Mouse (Mus musculus) midbrain, embryonic 13.5 days (tissue): ENCODE measurements around the gene Fbf1. TPM values are rescaled to one million over a fixed set of nuclear protein-coding genes. Genes with fewer than 3 reads are reported as not detected.
A peak's percentile ranks its signal among the peaks of the same experiment; 100 is the strongest.

Experiments used
- ATAC-seq: fragments of 200-750 bp; cut with Nextera tagmentation; 2 replicates; pipeline ENCODE4 v1.8.0; 2017; ENCODE audit warnings: mild to moderate bottlenecking, moderate TSS enrichment, moderate library complexity
- H3K27ac ChIP-seq: fragments of 300-500 bp; sonication (generic); 2 replicates; pipeline ENCODE4 v1.5.1; 2015; ENCODE audit warnings: inconsistent platforms, mild to moderate bottlenecking, moderate library complexity
- H3K27me3 ChIP-seq: fragments of 300-500 bp; sonication (generic); 2 replicates; pipeline ENCODE4 v1.6.1; 2015; ENCODE audit warnings: mild to moderate bottlenecking, inconsistent platforms
- H3K36me3 ChIP-seq: fragments of 300-500 bp; sonication (generic); 2 replicates; pipeline ENCODE4 v1.6.1; 2015; ENCODE audit warnings: mild to moderate bottlenecking, inconsistent platforms
- H3K4me1 ChIP-seq: fragments of 300-500 bp; sonication (generic); replicated peaks from 2 replicates; pipeline ENCODE4 v1.6.1; 2015; ENCODE audit warnings: inconsistent platforms
- H3K4me2 ChIP-seq: fragments of 300-500 bp; sonication (generic); replicated peaks from 2 replicates; pipeline ENCODE4 v1.6.1; 2015; ENCODE audit warnings: moderate library complexity, mild to moderate bottlenecking, inconsistent platforms
- H3K4me3 ChIP-seq: fragments of 300-500 bp; sonication (generic); replicated peaks from 2 replicates; pipeline ENCODE4 v1.5.1; 2015; ENCODE audit warnings: mild to moderate bottlenecking, inconsistent platforms
- H3K9ac ChIP-seq: fragments of 300-500 bp; sonication (generic); replicated peaks from 2 replicates; pipeline ENCODE4 v1.6.1; 2015; ENCODE audit warnings: mild to moderate bottlenecking, inconsistent platforms
- H3K9me3 ChIP-seq: fragments of 300-500 bp; sonication (generic); 2 replicates; pipeline ENCODE4 v1.6.1; 2016; ENCODE audit warnings: mild to moderate bottlenecking, inconsistent platforms
- WGBS: fragments of 180-500 bp; shearing (Covaris S2); methylation state at CpG from one replicate; pipeline ENCODE4 v1.1.7; 2015; 5-methylcytosine and 5-hydroxymethylcytosine counted together
- polyA plus RNA-seq: library from polyadenylated mRNA; unstranded; fragments of >200 nt; fragmentation: Nextera tagmentation; extraction: Ambion mirVana; gene quantifications from 2 replicates; pipeline ENCODE4 v1.2.1, GENCODE M21; 2015

Fbf1 gene
- polyA plus RNA-seq, 1 experiment from 2014 or later: 76.5 TPM

DNA sequence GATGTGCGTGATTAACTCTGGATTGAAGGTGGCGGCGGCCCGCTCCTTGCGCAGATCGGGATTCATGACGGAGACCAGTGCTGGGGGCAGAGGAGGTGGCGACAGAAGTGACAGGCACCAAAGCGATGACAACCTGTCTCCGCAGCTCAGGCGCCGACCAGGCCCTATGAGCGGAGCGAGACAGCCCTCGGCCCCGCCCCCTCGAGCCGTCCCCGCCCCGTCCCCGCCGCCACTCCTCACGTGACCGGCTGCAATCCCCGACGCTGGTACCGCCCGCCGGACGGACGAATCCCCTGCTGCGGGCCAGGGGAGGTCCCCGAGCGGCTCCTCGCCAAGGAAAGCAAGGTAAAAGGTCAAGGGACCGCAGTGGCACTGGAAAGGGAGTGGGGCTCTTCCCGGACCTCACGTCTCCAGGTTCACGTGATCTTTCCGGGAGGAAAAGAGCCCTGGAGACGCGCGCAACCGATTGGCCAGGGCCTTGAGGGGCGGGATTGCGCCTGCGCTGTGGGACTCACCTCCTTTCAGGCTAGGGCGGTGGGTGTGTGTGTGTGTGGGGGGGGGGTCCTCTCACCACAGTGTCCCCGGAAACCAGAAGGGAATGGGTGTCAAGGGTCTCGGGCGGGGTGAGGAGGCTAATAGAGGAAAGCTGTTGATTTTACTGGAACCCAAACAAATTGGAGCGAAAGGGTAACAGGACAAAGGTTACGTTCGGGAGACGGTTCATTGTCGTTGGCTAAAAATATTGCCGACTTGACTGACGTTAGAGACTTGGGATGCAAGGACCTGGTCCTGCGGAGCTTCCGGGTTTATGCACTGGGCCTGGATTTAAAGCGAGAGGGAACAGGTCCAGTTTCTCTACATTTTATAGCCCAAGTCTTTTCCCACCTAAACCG is 30.9 kb upstream of the Fbf1 start, which contains the start of the genes Ten1 and Acox1:
Ten1 (plus strand) TSS at position 217 of the 893 bp plus-strand sequence.
Acox1 (minus strand) TSS at position 407 of the 893 bp plus-strand sequence.
- Histone ChIP-seq H3K9me3 (no peaks in the 10 kb centered on the region), H3K9ac (peak within 1 kb of the TSS; percentile 87), H3K27ac (peak within 1 kb of the TSS; percentile 98), H3K27me3 (no peaks in the 10 kb centered on the region), H3K4me2 (peak within 1 kb of the TSS; percentile 73), H3K4me3 (peak within 1 kb of the TSS; percentile 76), H3K4me1 (peaks cover 29% of the 10 kb centered on the region), H3K36me3 (peaks cover 22% of the 10 kb centered on the region)
- ATAC-seq: peak; percentile 99
- under 1% methylated on average over 62 of the region's 62 CpGs for WGBS

DNA sequence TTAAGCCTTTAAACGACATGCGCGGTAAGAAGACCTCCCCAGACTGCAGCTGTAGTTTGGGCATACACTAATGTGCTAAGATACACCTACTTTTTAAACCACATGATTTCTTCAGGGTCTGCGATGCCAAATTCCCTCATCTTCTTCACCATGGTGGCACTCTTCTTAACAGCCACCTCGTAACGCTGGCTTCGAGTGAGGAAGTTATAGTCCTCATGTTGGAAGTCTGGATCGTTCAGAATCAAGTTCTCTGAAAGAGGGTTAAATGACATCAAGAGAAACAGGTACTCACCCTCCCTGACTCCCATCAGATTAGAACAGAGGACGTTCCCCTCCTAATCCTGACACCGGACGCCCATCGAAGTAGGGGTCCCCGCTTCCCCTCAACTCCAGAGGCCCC is 30.2 kb upstream of the Fbf1 start:
- H3K27ac ChIP-seq: peak overlapping the region; percentile 98
- H3K4me3 ChIP-seq: peak overlapping the region; percentile 76
- peak overlapping the region; percentile 73 for H3K4me2 ChIP-seq
- H3K27me3 ChIP-seq: no peaks in the 10 kb centered on the region
- WGBS: 27% methylated on average over 13 of the region's 13 CpGs
- no peak for ATAC-seq
- H3K4me1 ChIP-seq: peaks cover 29% of the 10 kb centered on the region
- no peaks in the 10 kb centered on the region for H3K9me3 ChIP-seq
- peaks cover 22% of the 10 kb centered on the region for H3K36me3 ChIP-seq
- H3K9ac ChIP-seq: peak overlapping the region; percentile 87

DNA sequence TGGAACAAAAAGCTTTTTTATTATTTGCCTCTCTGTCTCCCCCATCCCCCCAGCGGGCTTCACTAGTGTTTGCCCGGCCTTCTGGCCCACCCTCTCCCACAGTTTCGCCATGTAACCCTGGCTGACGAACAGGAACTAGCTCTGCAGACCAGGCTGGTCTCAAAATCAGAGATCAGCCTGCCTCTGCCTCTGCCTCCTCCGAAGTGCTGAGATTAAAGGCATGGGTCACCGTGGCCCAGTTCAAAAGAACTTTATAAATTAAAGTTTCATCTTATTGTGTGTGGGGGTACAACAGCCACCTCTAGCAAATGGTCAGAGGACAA is 29.6 kb upstream of the Fbf1 start:
- peaks cover 29% of the 10 kb centered on the region for H3K4me1 ChIP-seq
- peak overlapping the region; percentile 76 for H3K4me3 ChIP-seq
- H3K4me2 ChIP-seq: peak overlapping the region; percentile 73
- peak overlapping the region; percentile 10; the same call in 1 of the 2 replicates for H3K9ac ChIP-seq
- H3K9me3 ChIP-seq: no peaks in the 10 kb centered on the region
- H3K36me3 ChIP-seq: peaks cover 22% of the 10 kb centered on the region
- no peak overlapping the region for H3K27ac ChIP-seq
- no peak for ATAC-seq
- H3K27me3 ChIP-seq: no peaks in the 10 kb centered on the region
- 92% methylated on average over 6 of the region's 6 CpGs for WGBS

DNA sequence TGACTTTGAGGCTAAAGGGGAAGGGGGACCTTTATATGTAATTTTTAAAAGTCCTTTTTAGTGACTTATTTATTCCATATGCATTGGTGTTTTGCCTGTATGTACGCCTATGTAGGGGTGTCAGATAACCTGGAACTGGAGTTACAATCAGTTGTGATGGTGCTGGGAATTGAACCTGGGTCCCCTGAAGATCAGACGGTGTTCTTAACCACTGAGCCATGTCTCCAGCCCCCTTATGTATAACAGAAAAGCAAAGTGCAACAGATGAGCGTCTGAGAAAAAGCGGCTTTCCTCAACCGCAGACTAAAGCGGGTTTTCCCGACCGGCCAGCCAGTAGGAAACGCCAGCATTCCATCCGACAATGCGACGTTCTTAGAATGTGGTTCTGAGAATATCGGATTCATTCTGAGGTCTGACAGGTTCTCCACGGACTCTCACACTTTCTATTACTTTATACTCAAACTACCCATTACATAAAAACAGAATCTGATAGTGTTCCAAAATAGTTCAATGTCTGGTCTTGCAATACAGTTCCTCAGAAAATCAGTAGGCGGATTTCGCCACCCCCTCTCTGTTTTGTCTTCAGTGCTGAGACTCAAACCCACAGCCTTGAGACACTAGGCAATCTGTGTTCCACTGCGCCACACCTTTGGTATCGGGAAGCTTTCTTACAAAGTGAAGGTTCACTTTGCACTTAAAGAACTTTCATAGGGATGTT is 29.1 kb upstream of the Fbf1 start:
- no peaks in the 10 kb centered on the region for H3K9me3 ChIP-seq
- WGBS: 94% methylated on average over 18 of the region's 18 CpGs
- H3K27ac ChIP-seq: no peak overlapping the region
- H3K4me3 ChIP-seq: peak overlapping the region; percentile 76
- peaks cover 29% of the 10 kb centered on the region for H3K4me1 ChIP-seq
- no peak for ATAC-seq
- no peaks in the 10 kb centered on the region for H3K27me3 ChIP-seq
- H3K4me2 ChIP-seq: peak overlapping the region; percentile 73
- peaks cover 18% of the 10 kb centered on the region for H3K36me3 ChIP-seq
- H3K9ac ChIP-seq: no peak overlapping the region

DNA sequence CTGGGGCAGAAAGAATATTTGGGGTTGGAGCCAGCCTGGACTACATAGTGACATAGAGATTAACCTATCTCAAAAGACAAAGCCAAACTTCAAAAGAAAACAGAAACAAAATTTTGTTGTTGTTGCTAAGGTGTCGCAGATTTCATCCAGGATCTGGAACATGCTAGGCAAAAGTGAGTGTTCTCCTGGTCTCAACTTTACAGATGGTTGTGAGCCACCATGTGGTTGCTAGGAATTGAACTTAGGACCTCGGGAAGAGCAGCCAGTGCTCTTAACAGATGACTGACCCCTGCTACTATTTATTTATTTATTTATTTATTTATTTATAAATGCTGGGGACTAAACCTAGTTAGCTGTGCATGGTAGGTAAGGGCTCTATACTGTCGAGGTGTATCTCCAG is 28.4 kb upstream of the Fbf1 start:
- no peak overlapping the region for H3K4me2 ChIP-seq
- H3K27me3 ChIP-seq: no peaks in the 10 kb centered on the region
- no peak overlapping the region for H3K9ac ChIP-seq
- H3K27ac ChIP-seq: no peak overlapping the region
- no peak for ATAC-seq
- no peak overlapping the region for H3K4me3 ChIP-seq
- H3K36me3 ChIP-seq: peaks cover 24% of the 10 kb centered on the region
- H3K4me1 ChIP-seq: peaks cover 29% of the 10 kb centered on the region
- H3K9me3 ChIP-seq: no peaks in the 10 kb centered on the region
- WGBS: 90% methylated on average over 3 of the region's 3 CpGs

DNA sequence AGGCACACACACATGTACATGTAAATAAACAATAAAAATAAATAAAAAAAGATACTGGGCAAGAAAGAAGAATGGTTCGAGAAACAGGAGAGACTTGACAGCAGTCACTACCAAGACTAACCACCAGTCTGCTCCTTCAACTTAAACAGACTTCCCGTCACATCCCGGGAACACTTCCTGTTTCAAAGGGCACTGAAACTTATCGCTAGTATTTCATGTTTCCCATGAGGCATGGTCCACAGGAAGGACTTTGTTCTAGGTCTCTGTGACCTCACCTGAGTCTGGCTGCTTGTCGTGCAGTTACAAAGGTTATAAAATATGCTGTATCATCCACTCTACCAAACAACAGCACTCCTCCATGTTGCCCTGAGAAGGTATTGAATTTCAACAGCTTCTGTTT is 27.3 kb upstream of the Fbf1 start:
- Histone ChIP-seq H3K4me3 (no peak overlapping the region), H3K27ac (no peak overlapping the region), H3K27me3 (no peaks in the 10 kb centered on the region), H3K4me2 (no peak overlapping the region), H3K9ac (no peak overlapping the region), H3K36me3 (peaks cover 34% of the 10 kb centered on the region), H3K9me3 (no peaks in the 10 kb centered on the region), H3K4me1 (peaks cover 29% of the 10 kb centered on the region)
- WGBS: 87% methylated on average over 5 of the region's 5 CpGs
- ATAC-seq: no peak

DNA sequence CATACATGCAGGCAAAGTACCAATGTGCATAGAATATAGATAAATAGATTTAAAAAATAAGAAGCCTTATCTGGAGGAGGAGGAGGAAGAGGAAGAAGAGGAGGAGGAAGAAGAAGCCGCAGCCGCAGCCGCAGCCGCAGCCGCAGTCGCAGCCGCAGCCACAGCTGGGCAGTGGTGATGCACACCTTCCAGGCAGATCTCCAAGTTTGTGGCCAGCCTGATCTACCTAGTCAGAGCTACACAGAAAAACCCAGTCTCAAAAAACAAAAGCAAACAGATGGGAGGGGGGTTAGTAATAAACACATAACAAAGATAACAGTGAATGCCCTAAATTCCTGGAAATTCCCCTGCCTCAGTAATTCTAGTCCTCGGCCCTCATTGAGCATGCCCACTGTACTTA is 26.7 kb upstream of the Fbf1 start:
- WGBS: 96% methylated on average over 8 of the region's 8 CpGs
- Histone ChIP-seq H3K36me3 (peaks cover 39% of the 10 kb centered on the region), H3K4me1 (peaks cover 26% of the 10 kb centered on the region), H3K27ac (no peak overlapping the region), H3K4me3 (no peak overlapping the region), H3K4me2 (no peak overlapping the region), H3K9me3 (no peaks in the 10 kb centered on the region), H3K27me3 (no peaks in the 10 kb centered on the region), H3K9ac (no peak overlapping the region)
- ATAC-seq: no peak

DNA sequence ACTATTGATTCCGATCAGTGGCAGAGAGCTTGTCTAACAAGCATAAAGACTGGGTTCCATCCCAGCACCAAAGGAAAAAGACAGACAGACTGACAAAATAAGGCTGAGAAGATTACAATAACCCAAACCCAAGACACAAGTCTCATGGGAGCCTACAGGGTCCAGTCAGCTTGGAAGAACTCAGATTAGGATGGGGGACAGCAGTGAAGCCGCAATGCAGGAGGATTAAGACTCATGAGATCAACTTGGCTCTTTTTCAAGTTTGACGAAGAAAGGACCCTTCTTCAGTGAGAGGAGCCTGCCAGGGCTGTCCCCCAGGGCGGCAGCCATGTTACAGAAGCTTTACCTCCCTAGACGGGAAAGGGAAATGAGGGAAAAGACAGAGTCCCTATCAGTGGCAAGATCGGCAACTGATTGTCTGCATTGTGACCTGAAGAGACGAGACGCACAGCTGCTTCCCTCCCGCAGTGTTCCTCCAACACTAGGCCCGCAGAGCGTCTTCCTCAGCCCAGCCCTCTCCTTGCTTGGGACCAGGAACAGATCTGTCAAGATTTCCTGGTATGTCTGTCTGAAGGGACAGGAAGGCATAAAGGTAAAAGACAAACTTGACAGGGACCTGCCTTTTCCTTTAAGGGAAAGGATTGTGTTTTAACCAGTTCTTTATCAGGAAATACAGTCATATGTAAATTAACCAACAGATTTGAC is 19.4 kb upstream of the Fbf1 start:
- no peak overlapping the region for H3K4me2 ChIP-seq
- H3K36me3 ChIP-seq: peaks cover 76% of the 10 kb centered on the region
- H3K27me3 ChIP-seq: no peaks in the 10 kb centered on the region
- no peaks in the 10 kb centered on the region for H3K9me3 ChIP-seq
- peak overlapping the region; percentile 62 for H3K27ac ChIP-seq
- H3K4me1 ChIP-seq: peaks cover 16% of the 10 kb centered on the region
- no peak for ATAC-seq
- 40% methylated on average over 11 of the region's 11 CpGs for WGBS
- no peak overlapping the region for H3K4me3 ChIP-seq
- H3K9ac ChIP-seq: 0 out of 2 replicates have a peak overlapping the region, but pooled peaks have one; percentile 32

DNA sequence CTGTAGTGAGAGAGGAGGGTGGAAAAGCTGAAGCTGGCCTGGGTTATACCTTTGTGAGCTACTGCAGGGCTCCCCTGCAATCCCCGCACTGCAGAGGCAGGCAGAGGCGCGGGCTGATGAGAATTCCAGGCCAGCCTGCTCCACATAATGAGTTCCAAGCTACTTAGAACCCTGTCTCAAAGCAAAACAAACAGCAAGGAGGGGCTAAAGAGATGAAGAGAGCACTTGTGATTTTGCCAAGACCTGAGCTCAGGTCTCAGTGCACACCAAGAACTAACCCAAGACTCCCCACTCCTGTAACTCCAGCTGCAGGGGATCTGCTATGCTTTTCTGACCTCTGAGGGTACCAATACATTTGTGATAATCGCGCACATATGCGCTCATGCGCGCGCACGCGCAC is 18.4 kb upstream of the Fbf1 start:
- H3K4me2 ChIP-seq: no peak overlapping the region
- H3K4me1 ChIP-seq: peaks cover 16% of the 10 kb centered on the region
- no peak overlapping the region for H3K4me3 ChIP-seq
- H3K9ac ChIP-seq: no peak overlapping the region
- H3K27me3 ChIP-seq: no peaks in the 10 kb centered on the region
- peaks cover 80% of the 10 kb centered on the region for H3K36me3 ChIP-seq
- H3K9me3 ChIP-seq: no peaks in the 10 kb centered on the region
- no peak for ATAC-seq
- H3K27ac ChIP-seq: peak overlapping the region; percentile 51; the same call in 1 of the 2 replicates
- 90% methylated on average over 11 of the region's 11 CpGs for WGBS

DNA sequence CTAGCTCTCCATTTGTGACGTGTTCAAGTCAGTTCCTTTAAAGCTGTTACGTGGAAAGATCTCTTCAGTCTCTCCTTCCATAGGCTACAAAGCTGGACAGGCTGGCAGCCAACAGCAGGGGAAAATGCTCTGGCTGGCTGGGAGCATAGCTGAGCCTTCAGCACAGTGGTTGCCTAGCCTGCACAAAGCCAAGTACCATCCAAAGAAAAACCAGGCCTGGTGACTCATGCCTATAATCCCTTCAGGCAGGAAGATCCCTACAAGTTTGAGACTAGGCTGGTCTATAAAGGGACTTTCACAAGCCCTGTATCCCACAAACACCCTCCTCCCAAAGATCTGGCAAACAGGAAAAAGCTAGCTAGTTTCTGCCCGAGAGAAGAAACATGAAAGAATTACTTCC is 17.9 kb upstream of the Fbf1 start:
- Histone ChIP-seq H3K27me3 (no peaks in the 10 kb centered on the region), H3K9ac (no peak overlapping the region), H3K36me3 (peaks cover 79% of the 10 kb centered on the region), H3K9me3 (no peaks in the 10 kb centered on the region), H3K4me1 (peaks cover 16% of the 10 kb centered on the region), H3K4me2 (no peak overlapping the region), H3K4me3 (no peak overlapping the region), H3K27ac (peak overlapping the region; percentile 51; the same call in 1 of the 2 replicates)
- WGBS: 85% methylated on average over 3 of the region's 3 CpGs
- no peak for ATAC-seq

DNA sequence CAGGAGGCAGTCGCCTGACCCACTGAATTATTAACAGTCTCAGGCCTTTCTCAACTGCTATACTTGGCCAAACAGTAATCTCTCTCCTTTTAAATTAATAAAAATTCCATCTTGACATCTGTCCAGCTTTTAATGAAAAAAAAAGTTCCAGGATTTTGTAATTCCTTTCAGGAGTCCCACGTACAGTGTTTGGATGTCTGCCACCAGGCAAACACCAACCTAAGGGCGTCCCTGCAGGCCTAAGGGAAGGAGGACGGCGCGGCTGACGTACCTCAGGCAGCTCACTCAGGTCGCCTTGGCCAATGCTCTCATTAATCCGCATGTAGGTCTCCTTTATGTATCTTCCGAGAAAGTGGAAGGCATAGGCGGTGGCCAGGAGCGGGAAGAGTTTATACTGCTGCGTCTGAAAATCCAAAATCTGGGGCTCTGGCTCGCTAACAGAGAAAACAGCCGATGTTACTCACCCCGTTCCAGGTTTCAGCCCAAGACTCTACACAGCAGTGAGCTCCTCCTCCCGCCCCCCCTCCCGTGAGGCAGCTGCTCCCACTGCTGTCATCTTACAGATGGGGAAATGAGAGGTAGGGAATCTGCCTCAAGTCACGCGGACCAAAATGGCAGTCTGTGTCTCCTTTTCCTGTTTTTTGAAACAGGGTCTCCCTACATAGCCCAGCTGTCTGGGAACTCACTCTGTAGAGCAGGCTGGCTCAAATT is 10.6 kb upstream of the Fbf1 start:
- Histone ChIP-seq H3K36me3 (peaks cover 94% of the 10 kb centered on the region), H3K27me3 (no peaks in the 10 kb centered on the region), H3K4me3 (no peak overlapping the region), H3K27ac (no peak overlapping the region), H3K4me2 (no peak overlapping the region), H3K9me3 (no peaks in the 10 kb centered on the region), H3K9ac (no peak overlapping the region), H3K4me1 (no peaks in the 10 kb centered on the region)
- WGBS: 91% methylated on average over 20 of the region's 20 CpGs
- no peak for ATAC-seq
